Mouse (Mus musculus): Measurements from ENCODE around the gene Nepn. TPM values are rescaled to one million over a fixed set of nuclear protein-coding genes. Genes with fewer than 3 reads are reported as not detected.
A peak's percentile ranks its signal among the peaks of the same experiment; 100 is the strongest.
"Not testable (repeated sequence)": the region's sequence is repeated elsewhere in the genome, so short reads cannot be mapped to it uniquely, and the experiment has no call there.

Gene Nepn
- polyA plus RNA-seq (2017; shearing (Covaris generic)), result not detected

GRCm38 (mm10) chr10:52388922-52389430 is at the start of gene Nepn:
Gene Nepn, plus strand, starts transcription at chr10:52388972.
- ATAC-seq, result no peak

DNA sequence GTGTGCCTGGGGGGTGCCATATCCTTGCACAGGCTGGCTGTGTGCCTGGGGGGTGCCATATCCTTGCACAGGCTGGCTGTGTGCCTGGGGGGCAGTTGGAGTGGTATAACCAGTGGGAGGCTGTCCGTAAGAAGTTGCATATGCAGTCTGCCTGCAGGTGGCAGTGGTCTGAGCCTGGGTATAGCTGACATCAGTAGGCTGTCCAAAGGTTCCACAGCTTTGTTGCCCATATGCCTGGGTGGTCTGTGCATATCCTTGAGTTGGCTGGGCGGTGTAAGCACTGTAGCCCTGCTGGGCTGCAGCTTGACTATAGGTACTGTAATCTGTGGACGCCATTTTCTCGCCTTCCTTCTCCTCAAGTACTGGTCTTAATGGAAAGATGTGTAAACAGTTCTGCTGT is 45.4 kb upstream of the Nepn start:
- not testable (repeated sequence) for ATAC-seq

GRCm38 (mm10) chr10:52353184-52353583 is 35.6 kb upstream of the Nepn start:
- no peak for ATAC-seq

DNA sequence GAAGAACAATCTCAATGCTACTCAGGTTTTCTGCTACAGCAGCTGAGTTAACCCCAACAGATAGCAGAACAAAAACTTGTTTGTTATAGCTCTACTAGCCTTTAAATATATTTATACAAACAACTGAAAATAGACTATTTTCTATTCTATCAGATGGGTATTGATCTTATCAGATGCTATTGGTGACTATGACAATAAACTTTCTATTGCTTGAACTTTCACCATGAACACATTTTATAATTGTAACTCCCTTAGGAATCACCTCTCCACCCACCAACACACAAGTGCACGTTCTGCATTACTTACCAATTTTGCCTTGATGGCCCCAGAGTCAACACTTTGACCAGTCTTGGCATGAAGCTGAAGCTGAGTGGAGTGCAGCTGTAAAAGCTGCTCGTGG is 30.3 kb upstream of the Nepn start, which contains the start of gene Gm26741:
Gene Gm26741 (plus strand): TSS at position 301 of the 400 bp plus-strand sequence.
- ATAC-seq, result no peak

DNA sequence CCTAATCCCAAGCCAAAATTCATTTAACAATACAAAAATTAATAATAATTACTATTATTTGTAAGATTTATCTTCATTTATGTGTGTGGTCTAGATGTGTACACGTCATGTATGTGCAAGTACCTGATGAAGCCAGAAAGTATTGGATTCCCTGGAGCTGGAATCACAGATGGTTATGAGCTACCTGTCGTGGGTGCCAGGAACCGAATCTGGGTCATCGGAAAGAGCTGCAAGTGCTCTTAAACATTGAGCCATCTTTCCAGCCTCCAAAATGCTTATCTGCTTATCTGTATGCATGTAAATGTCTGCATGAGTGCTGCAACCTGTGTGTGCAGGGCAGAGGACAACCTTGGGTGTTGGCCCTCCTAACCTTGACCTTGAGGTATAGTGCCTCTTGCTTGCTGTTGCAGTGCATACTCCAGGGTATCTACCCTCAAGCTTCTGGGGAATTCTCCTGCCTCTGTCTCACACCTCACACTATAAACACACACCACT is 28.5 kb upstream of the Nepn start:
- no peak for ATAC-seq

GRCm38 (mm10) chr10:52360862-52361609 is 27.7 kb upstream of the Nepn start:
- no peak for ATAC-seq

GRCm38 (mm10) chr10:52368376-52368775 is 20.4 kb upstream of the Nepn start:
- no peak for ATAC-seq

GRCm38 (mm10) chr10:52373834-52374233 is 14.9 kb upstream of the Nepn start:
- ATAC-seq, result no peak

DNA sequence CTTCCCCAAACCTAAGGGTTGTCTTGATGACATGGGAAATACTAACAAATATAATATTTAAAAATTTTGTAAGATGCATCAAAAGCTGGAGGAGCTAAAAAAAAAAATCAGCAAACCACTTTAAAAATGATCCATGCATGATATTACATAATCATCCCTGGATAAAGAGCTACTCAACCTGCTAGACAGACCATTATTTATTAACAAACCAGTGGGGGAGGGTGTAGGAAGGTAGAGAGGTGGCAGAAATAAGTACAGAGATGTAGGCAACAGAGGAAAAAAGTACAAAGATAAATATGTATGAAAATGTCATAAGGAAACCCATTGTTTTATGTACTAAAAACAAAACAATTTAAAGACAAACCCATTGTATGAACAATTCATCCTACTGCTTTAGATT is 14.1 kb upstream of the Nepn start:
- no peak for ATAC-seq

DNA sequence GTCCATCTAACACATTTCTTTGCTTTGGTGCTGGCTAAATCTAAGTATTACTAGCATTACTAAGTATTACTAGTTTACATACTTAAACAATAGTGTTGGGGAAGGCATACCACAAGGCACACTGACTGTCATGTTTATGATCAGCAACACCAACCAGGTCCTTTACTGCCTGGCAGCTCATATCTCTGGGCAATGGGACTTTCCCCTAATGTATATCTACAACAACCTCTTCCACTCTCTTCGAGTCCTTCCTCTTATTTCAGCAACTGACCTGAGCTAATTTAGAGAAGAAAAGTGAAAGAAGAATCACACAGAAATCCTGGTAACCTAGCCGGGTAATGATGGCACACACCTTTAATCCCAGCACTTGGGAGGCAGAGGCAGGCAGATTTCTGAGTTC is 12.3 kb upstream of the Nepn start:
- ATAC-seq, result no peak

- no peak for ATAC-seq
Measured at GRCm38 (mm10) chr10:52377813-52378212, 11.0 kb upstream of the Nepn start.

DNA sequence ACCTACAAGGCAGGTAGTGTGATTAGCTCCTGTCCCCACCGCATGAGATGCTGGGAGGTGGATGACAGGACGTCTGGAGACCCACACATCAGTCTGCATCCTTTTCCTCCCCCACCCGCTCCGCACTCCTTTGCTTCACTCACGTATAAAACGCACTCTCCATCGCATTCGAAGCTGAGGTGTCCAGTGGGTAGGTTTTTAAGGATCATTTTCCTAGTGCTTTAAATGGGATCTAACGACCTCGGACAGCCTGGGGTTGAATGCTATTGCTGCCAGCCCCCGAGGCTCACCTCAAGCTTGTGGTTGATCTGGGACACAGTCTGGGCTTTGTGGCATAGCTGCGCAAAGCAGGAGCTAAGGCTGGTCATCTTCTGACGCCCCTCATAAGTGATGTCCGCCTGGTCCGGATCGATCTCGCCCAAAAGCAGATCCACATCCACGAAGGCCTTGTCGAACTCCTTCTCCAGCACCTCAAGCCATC is 7.4 kb upstream of the Nepn start:
- ATAC-seq, result peak; percentile 34

- ATAC-seq, result peak; percentile 85
Measured at GRCm38 (mm10) chr10:52381845-52382591, 6.8 kb upstream of the Nepn start, which contains the start of gene Gopc. Gene Gopc, minus strand, starts transcription at chr10:52382124.

DNA sequence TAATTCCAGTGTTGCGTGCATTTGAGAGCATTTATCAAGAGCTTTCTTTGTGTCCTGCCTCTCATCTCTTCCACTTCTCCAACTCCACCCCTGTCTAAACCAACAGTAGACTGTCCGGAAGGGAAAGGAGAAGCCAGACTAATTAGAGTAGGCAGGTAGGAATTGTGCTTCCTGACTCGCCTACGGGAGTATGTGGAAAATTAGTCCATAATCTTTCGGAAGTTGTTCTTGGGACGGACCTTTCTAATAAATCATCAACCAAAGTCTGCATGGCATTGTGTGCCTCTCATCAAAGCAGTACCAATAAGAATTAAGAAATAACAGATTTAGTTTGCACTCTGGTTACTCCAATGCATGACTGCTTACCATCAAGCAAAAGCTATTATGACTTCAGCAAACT is 5.8 kb upstream of the Nepn start:
- ATAC-seq, result no peak

DNA sequence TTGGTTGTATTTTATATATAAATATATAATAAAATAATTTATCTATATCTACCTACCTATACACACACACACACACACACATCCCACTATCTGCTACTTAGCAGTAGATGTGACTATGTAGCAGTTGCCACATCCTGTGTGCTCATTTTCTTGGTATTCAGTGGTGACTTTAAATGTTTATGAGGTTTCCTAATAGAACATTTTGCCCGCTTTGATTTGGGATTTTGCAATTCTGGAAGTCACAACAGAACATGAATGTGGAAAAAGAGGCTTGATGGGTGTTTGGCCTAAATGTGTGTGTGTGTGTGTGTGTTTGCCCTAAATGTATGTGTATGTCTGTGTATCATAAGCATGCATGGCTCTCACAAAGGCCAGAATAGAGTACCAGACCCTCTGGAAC is 5.2 kb upstream of the Nepn start:
- ATAC-seq, result no peak

- ATAC-seq, result no peak
Measured at GRCm38 (mm10) chr10:52384823-52385610, 3.8 kb upstream of the Nepn start.

DNA sequence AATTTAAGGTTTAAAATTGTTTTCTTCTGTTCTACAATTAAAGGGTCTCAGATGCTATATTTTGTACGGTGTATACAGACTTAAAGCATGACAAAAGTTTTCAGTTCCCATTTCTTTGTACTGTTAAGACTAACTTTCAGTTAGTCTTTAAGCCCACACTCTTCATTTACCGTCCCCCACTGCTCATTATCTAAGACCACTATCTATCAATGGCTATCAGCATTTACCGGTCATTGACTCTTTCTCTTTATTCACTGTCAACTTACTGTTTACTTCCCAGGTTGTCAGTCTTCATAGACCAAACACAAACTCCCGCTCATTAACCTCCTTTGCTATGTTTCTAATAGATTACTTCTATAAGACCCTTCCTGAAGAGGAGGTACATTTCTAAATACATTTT is 1.6 kb upstream of the Nepn start:
- no peak for ATAC-seq

DNA sequence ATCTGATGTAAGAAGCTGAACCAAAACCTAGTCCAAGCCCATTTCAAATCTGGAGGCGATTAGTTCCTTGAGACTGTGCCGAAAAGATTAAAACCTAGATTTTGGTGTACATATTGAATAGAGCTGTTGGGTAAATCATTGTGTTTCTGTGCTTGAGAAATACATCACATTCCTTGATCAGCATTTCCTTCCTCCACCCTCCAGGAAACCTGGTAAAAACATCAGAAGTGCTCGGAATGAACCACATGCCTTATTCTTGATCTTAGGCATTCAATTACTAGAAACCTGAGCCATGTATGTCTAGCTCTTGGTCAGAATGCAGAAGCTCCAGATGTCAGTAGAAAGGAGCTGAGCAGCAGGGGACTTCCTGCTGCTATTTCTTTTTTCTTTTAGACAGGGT is 666 bp downstream of the Nepn start:
- no peak for ATAC-seq

- ATAC-seq, result no peak
Measured at GRCm38 (mm10) chr10:52391208-52391607, 2.4 kb downstream of the Nepn start.

DNA sequence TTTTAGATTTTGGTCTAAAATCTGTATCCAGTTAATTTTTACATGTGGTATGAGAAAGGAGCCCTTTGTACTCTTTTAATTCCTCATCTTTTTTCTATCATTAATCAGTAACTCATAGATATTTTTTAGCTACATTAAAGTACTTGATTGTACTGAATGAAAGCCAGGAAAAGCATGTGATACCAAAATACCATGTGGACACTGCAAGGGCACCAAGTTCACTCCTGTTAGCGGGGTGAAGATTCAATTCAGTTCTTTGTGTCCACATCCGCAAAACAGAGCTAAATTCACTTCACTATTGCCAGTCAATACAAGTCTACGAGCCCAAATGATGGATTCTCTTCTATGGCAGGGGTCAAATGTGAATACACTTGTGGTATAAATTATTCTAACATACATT is 7.9 kb downstream of the Nepn start:
- no peak for ATAC-seq

- ATAC-seq, result no peak
Measured at GRCm38 (mm10) chr10:52398715-52399114, 9.9 kb downstream of the Nepn start.

- no peak for ATAC-seq
Measured at GRCm38 (mm10) chr10:52399722-52400121, 10.9 kb downstream of the Nepn start.

DNA sequence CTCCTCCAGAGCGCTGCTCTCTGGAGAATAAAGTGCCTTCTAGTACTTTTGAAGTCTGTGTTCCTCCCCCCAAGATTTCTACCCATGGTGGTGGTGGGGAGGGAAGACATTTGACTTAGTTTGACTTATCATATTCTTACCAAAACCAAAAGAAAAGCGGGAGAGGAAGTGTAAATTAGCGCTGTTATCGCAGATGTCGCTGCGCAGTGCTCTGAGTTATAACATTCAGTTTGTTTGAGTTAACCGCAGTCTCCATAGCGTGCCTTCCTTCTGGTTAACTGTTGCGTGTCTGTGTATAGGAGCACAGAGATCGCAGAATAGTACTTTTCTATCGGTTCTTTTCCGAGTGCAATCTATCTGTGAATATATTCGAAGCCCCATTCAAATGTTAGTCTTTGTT is 16.4 kb downstream of the Nepn start:
- no peak for ATAC-seq

All from activated CD4-positive, CD25-positive, alpha-beta regulatory T cell, adult 4 months (primary cell).